Mouse (Mus musculus): Measurements from ENCODE around the gene Ankub1.

DNA sequence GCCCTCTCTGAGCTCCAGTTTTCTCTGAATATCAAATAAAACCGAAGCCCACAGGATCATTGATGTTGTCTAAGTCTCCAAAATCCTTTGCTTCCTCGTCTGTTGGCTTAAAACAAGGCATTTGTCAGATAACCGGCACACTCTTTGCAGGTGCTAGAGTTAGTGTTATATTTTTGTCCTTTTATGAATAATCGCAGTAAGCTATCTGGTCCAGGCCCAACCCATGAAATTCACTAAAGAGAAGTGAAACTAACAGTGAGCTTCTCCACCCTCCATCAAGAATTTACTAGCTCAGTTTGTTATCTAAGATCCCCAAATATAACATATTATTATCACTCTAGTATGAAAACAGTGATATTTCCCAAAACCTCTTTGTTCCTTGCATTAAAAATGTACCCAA is 827 bp downstream of the Ankub1 start:
- no peak for TF ChIP-seq POLR2A (IDR thresholded peaks at IDR 0.05; ENCODE audit: control insufficient read depth, low read depth, low read length)
- TF ChIP-seq CTCF (IDR thresholded peaks at IDR 0.05; ENCODE audit: control insufficient read depth, insufficient read depth, insufficient replicate concordance, low read depth, low read length), result no peak

Measured in testis, adult 2 months (tissue).